Mouse (Mus musculus) cerebellum, postnatal 4 days (tissue): Measurements from ENCODE around the gene Tmem30b.
"Not testable (repeated sequence)": the region's sequence is repeated elsewhere in the genome, so short reads cannot be mapped to it uniquely, and the experiment has no call there.

Experiments used
- DNase-seq, 2 experiments: peaks; one replicate each; pipeline ENCODE4 v3.0.0; 2022; ENCODE audit warnings: low spot score in 2 of 2, mixed read lengths in 1 of 2

The Tmem30b gene

GRCm38 (mm10) chr12:73558525-73559195, 12.5 kb upstream of the Tmem30b start:
- no peak for DNase-seq

GRCm38 (mm10) chr12:73554155-73554554, 8.0 kb upstream of the Tmem30b start:
- peak in 1 of 2 experiments; percentile 64 for DNase-seq

DNA sequence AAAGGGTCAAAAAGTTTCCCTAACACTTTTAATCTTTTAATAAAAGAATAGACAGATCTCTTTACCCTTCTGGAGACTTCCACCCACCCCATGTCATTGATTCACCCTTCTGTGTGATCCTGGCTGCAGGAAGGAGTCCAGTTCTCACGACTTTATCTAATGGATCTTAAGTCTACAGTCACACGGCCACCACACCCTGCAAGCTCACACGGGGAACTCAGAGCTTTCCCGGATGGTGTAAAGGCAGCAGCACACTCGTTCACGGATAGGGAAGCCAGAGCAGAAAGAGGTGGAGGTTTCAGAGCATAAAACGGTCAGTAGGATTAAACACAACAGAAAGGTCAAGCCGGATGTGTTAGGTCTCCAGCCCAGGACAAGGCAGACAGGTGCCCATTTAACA, 2.1 kb upstream of the Tmem30b start:
- DNase-seq = no peak

DNA sequence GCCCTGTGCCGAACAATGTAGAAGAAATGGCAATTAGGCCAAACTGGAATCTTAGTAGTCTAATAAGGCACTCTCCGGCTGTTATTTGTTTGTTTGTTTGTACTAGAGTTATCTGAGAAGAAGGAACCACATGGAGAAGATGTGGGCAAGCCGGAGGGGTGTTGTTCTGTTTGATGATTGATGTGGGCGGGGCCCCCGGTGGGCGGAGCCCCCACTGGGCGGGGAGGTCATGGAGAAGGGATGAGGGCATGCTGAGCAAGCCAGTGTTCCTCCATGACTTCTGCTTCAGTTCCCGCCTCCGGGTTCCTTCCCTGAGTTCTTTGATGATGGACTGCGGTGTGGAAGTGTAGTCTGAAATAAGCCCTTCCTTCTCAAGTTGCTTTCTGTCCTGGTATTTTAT, 1.5 kb upstream of the Tmem30b start:
- no peak for DNase-seq

GRCm38 (mm10) chr12:73545672-73546085, 513 bp downstream of the Tmem30b start:
- no peak for DNase-seq

- DNase-seq = no peak
Observed at GRCm38 (mm10) chr12:73544736-73545671, 1.2 kb downstream of the Tmem30b start.

GRCm38 (mm10) chr12:73543191-73543590, 3.0 kb downstream of the Tmem30b start:
- DNase-seq = no peak

DNA sequence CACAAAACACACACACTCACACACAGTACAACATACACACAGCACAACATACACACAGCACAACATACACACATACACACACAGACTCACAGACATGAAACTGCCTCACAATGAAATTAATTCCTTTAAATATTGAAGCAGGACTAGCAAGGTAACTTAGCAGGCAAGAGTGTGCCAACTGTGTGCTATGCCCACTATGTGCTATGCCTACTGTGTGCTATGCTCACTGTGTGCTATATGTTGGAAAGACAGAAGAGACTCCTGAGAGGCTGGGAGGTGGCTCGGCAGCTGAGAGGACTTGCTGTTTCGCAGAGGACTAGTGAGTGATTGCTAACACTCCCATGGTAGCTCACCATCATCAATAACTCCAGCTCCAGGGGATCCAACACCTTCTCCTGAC, 5.8 kb downstream of the Tmem30b start:
- no peak for DNase-seq

DNA sequence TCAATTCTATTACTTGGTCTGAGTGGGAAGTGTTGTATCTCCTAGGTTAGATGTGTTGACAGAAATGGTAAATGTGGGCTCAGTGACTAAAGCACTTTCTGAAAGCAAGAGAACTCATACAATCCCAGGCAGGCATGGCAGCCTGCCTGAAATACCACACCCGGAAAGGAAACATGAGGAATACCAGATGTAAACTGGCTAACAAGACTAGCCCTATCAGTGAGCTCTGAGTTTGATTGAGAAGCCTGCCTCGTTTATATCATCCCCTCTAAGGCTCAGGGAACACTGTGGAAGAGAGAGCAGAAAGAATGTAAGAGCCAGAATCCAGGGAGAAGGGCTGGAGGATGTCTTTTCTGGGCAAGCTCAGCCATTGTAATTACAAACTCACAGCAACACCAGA, 7.0 kb downstream of the Tmem30b start:
- no peak for DNase-seq

DNA sequence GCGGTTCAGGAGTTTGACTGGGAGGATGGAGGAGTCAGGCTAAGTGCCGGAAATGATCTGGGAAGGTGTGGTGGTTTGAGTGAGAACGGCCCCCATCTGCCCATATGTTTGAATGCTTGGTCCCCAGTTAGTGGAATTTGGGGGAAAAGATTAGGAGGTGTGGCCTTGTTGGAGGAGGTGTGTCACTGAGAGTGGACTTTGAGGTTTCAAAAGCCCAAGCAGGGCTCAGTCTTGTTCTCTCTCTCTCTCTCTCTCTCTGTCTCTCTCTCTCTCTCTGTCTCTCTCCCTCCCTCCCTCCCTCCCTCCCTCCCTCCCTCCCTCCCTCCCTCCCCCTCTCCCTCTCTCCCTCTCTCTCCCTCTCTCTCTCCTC, 8.1 kb downstream of the Tmem30b start:
- DNase-seq = not testable (repeated sequence)

GRCm38 (mm10) chr12:73537499-73538138, 8.6 kb downstream of the Tmem30b start:
- DNase-seq = no peak

DNA sequence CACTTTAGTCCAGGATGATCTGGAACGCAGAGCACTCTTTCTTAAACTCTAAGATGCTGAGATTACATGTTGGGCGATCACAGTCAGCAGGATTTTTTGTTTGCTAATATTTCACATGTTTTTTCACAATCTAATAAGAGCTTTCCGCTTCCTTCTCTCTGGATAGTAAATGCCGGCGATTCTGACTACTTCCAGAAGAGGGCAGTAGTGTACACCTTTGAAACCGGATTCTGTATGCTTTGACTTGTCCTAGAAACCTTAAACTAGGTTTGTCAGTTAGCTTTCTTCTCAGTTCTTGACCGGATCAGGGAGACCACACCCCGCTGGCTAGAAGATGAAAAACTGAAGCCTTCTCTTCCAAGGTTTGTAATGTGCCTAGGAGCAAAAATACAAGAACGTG, 11.6 kb downstream of the Tmem30b start:
- DNase-seq = peak in 1 of 2 experiments; percentile 66

GRCm38 (mm10) chr12:73531889-73532479, 14.2 kb downstream of the Tmem30b start:
- no peak for DNase-seq

GRCm38 (mm10) chr12:73529590-73529989, 16.6 kb downstream of the Tmem30b start:
- no peak for DNase-seq

GRCm38 (mm10) chr12:73529131-73529530, 17.1 kb downstream of the Tmem30b start:
- DNase-seq = no peak

GRCm38 (mm10) chr12:73528142-73528541, 18.1 kb downstream of the Tmem30b start:
- DNase-seq = not testable (repeated sequence)

DNA sequence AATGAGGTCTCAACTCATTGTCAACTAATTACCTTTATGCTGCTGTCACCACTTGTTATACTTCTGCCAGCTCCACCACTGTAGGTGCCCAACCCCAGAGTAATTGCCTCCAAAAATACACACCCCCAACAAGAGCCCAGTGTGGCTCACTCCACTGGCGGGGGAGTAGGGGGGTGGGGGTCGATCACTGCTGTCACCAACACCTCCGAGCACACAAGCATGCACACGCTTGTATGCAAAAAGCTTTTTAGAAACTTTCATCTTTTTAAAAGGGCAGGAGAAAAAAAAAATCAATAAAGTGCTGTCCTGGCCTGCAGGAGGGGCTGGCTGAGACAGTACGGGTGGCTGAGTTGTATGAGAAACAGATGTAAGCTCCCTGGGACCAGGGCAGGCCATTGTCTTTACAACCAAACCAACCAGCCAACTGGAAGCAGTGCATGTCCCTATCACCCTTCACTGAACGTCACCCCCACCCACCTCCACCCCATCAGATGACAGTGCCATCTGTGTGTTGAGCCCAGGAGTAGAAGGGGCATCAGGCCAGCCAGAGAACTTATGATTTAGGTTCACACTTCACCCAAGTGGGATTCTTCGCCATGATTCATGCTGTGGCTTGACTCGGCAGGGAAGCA, 20.8 kb downstream of the Tmem30b start:
- no peak for DNase-seq

DNA sequence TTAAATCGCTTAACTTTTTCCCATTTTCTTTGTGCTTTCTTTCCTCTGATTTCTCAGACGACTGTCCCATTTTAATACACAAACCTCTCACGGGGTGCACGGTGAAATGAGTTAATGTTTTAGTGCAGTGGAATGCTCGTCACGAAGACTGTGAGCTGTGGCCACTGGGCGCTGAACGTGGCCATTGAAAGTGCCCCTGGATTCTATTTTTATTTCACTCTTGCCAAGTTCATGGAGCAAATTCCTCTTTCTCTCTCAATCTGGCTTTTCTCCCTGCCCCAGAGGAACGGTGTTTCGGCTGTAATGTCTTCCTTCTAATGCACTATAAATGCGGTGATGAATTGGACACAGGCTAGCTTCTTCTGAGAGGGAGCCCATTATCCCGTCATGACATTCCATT, 23.1 kb downstream of the Tmem30b start:
- DNase-seq = no peak

DNA sequence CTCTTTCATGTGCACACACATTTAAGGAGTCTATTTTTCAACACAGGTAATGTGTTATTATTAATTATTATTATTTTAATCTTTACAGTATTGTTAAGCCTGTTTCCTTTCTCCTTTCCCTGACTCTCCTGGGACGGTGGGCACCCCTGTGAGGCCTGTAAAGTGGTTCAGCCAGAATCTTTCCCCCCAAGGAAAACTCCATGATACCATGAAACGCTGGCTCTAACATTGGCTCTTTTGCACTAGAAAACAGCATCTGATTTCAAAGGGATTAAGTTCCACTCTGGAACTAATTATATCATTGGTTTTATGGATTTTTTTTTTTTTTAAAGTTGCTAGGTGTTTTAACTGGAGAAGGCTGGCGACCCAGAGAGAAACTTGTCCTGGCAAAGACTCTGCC, 24.2 kb downstream of the Tmem30b start:
- DNase-seq = no peak

DNA sequence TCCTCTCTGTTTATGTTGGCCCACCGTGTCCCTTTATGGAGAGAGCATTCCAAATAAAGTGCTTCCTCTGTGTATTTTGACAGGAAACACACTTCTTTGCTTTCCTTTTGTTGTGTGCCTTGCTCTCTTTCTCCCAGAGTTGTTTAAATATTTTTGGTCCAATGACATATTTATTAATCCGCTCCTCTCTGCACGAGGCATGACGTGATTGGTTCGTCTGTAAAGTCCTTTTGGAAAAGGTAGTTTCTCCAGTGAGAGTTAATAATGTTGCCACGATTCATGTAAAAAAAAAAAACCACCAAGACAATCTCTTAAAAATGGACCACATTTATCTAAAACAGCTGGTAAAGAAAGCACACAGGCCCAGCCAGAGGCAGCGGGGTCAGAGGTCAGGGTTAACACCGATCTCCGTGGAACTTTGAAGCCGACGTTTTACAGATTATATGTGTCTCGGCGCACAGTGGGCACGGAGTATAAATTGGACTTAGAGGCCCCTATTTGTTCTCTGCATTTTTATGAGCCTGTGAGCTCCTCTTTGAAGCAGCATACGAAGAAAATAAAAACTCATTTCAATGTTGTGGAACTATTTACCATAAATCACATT, 24.9 kb downstream of the Tmem30b start:
- DNase-seq = no peak

- no peak for DNase-seq
Observed at GRCm38 (mm10) chr12:73517768-73518167, 28.4 kb downstream of the Tmem30b start.
